Mouse (Mus musculus): Measurements from ENCODE around the gene Fbxl3. TPM values are rescaled to one million over a fixed set of nuclear protein-coding genes. Genes with fewer than 3 reads are reported as not detected.

Gene Fbxl3
- polyA plus RNA-seq, 1 experiment from 2014 or later, result 16.2 TPM

DNA sequence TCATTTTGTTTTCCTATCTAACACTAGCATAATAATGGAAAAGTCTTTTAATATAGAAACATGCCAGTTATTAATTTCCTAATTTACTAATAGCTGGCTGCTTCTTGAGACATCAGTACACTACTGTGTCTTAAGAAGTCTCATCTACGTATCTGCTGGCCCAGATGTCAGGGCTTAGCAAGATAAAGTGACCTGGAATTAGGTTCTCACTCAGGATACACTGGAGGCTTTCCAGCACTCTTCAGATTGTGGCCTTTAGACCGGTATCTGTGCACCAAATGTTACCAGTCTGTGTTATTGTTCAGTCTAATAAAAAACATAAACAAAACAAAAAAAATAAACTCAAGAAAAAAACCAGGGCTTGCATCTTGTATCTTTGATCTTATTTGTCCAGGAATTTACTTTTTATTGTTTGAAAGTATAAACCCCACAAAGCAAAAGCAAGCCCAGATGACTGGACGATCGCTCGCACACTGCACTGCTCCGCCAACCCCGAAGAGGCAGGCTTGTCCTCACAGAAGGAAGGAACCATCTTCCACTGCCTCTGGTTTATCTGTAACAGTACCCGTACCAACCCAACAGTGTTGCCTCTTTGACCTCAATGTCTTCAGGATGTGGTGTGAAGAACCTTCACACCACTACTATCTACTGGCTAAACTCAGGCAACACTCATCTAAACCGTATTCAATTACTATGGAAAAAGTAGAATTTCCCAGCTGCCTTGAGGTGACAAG lies 21.9 kb downstream of the Fbxl3 start:
- DNase-seq (ENCODE audit: low spot score), result no peak
- Histone ChIP-seq H3K4me1 (no peaks in the 10 kb centered on the region), H3K36me3 (peaks cover 81% of the 10 kb centered on the region), H3K9me3 (replicated peaks) (no peaks in the 10 kb centered on the region), H3K4me3 (no peak overlapping the region), H3K27me3 (ENCODE audit: low read depth, poor library complexity, severe bottlenecking) (no peaks in the 10 kb centered on the region), H3K27ac (no peak overlapping the region)
- 94% methylated on average over 9 of the region's 9 CpGs for WGBS

DNA sequence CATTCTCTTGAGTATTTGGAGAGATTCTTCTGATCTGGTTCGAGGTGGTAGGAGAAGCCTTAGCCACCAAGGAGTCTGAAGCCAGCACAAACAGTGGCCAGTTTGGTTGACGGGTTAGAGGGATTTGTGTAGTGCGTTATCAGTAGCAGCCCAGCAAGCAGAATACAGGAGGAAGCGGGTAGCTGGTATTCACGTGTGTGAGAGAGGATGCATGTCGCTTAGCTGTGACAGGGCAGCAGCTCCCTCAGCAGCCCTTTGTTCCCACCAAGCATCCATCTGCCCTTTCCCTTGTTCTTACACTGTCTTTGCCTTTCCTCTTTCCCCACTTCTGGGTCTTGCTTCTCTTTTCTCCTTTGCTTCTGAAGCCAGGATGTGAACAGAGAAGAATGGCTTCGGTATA lies 24.2 kb downstream of the Fbxl3 start:
- no peak for DNase-seq (ENCODE audit: low spot score)
- Histone ChIP-seq H3K4me1 (peaks cover 8% of the 10 kb centered on the region), H3K4me3 (no peak overlapping the region), H3K27ac (no peak overlapping the region), H3K9me3 (replicated peaks) (no peaks in the 10 kb centered on the region), H3K27me3 (ENCODE audit: low read depth, poor library complexity, severe bottlenecking) (no peaks in the 10 kb centered on the region), H3K36me3 (peaks cover 76% of the 10 kb centered on the region)
- 93% methylated on average over 7 of the region's 7 CpGs for WGBS

DNA sequence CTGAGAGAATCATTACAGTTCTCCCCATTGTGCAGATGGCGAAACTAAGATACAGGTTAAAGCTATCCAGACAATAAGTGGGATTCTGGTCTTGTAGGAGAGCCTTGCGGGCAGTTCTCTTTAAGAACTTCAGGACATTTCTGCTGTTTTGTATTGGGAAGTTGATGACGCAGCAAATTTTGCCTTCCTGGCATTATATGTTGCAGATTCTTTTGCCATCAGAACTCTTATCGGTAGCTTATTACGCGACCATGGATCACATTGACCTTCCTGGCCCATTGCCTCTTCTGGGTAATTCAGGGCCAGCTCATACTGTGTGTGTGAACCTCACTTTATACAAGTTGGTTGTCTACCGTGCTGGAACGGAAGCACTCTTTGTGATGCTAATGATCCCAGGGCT lies 25.5 kb downstream of the Fbxl3 start:
- no peak for DNase-seq (ENCODE audit: low spot score)
- no peak overlapping the region for H3K4me3 ChIP-seq
- H3K27ac ChIP-seq, result no peak overlapping the region
- H3K9me3 ChIP-seq (replicated peaks), result no peaks in the 10 kb centered on the region
- 98% methylated on average over 8 of the region's 8 CpGs for WGBS
- no peaks in the 10 kb centered on the region for H3K27me3 ChIP-seq (ENCODE audit: low read depth, poor library complexity, severe bottlenecking)
- peaks cover 15% of the 10 kb centered on the region for H3K4me1 ChIP-seq
- H3K36me3 ChIP-seq, result peaks cover 68% of the 10 kb centered on the region

DNA sequence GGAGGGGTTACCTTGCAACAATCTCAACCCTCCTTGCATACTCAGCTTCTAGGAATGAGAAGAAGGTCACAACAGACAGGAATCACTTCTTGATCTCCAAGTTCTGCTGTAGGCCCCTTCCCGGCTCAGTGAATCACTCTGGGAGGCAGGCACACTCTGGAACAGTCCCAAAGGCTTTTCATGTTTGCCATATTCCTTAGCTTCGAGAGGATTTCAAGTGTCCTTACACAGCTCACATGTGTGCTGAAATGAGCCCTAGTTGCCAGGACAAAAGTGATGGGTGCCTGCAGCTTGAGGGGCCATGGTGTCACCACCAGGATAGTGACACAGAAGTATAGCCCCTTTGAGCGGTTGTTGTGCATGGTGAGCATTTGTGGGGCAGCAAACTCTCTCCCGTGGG lies 26.6 kb downstream of the Fbxl3 start:
- Histone ChIP-seq H3K36me3 (peaks cover 57% of the 10 kb centered on the region), H3K4me3 (no peak overlapping the region), H3K9me3 (replicated peaks) (no peaks in the 10 kb centered on the region), H3K27ac (no peak overlapping the region), H3K27me3 (ENCODE audit: low read depth, poor library complexity, severe bottlenecking) (no peaks in the 10 kb centered on the region), H3K4me1 (peaks cover 15% of the 10 kb centered on the region)
- WGBS, result 92% methylated on average over 4 of the region's 4 CpGs
- no peak for DNase-seq (ENCODE audit: low spot score)

DNA sequence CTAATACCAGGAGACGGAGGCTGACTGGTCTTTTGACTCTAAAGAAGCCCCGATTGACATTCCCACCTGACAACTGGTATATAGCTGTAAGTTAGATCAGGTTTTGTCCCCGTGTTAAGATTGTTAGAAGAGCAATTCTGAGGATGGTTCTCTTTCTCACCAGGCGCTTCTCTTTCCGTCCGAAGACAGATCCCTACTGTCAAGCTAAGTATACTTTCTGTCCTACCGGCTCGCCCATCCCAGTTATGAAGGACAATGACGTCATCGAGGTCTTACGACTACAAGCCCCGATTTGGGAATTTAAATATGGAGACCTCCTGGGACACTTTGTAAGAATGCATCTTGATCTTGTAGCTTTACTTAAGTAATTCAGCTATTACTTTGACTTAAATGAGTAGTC lies 27.9 kb downstream of the Fbxl3 start:
- Histone ChIP-seq H3K36me3 (peaks cover 44% of the 10 kb centered on the region), H3K4me3 (no peak overlapping the region), H3K4me1 (peaks cover 15% of the 10 kb centered on the region), H3K9me3 (replicated peaks) (no peaks in the 10 kb centered on the region), H3K27me3 (ENCODE audit: low read depth, poor library complexity, severe bottlenecking) (no peaks in the 10 kb centered on the region), H3K27ac (no peak overlapping the region)
- WGBS, result 93% methylated on average over 12 of the region's 12 CpGs
- DNase-seq (ENCODE audit: low spot score), result no peak

DNA sequence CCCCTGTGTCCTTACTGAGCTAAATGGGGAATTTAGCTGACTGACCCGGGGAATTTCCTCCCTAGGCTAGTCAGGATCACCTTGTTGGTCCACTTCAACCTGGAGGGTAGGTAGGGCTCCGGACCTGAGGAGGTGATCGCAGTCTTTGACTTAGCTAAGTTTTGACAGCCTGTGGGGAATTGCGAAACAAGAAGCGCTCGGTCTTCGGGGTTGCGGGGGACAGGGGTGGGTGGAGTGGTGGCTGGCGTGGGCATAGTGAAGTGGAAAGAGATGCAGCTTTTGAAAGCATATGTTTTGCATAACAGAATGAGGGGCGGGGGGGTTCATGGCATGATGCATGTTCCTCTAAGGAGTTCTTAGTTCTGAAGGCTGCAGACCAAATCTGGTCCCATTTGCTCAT lies 28.6 kb downstream of the Fbxl3 start:
- Histone ChIP-seq H3K9me3 (replicated peaks) (no peaks in the 10 kb centered on the region), H3K27ac (peak overlapping the region; percentile 93), H3K4me1 (peaks cover 15% of the 10 kb centered on the region), H3K36me3 (peaks cover 38% of the 10 kb centered on the region), H3K27me3 (ENCODE audit: low read depth, poor library complexity, severe bottlenecking) (no peaks in the 10 kb centered on the region), H3K4me3 (peak overlapping the region; percentile 82)
- peak; percentile 44 for DNase-seq (ENCODE audit: low spot score)
- 5% methylated on average over 10 of the region's 10 CpGs for WGBS

DNA sequence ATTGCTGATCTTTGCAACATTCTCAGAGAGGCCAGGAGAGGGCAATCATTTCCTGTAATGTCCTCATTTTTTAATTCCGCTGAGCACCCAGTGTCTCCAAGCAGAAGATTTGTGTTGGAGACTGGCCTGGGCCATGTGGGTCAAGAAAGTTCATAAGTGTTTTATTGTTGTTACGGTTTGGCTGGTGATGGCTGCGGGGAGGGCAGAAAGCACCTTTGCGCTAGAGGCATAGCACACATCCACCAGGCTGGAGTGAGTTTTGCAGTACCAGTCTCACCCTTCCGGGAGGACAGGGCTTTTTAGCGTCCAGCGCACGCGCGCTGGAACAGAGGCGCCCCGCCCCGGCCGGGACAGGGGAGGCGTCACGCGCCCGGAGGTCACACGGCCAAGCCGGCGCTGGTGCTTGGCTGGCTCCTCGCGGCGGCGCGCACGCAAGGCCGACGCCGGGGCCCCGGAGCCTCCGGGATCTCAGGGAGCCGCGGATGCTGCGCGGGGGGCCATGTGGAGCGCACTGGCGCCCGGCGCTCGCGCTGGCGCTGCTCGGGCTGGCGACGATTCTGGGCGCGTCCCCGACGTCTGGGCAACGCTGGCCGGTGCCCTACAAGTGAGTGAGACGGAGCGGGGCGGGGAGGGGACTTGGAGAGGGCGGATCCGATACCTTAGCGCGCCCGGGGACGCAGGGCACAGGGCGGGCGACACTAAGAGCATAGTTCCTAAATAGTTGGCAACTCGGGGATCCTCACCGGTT lies 29.3 kb downstream of the Fbxl3 start, which contains the start of gene Cln5:
Gene Cln5 (plus strand): TSS at position 353 of the 748 bp plus-strand sequence.
- Histone ChIP-seq H3K27me3 (ENCODE audit: low read depth, poor library complexity, severe bottlenecking) (no peaks in the 10 kb centered on the region), H3K4me1 (peaks cover 15% of the 10 kb centered on the region), H3K36me3 (peaks cover 33% of the 10 kb centered on the region), H3K27ac (peak within 1 kb of the TSS; percentile 93), H3K4me3 (peak within 1 kb of the TSS; percentile 82), H3K9me3 (replicated peaks) (no peaks in the 10 kb centered on the region)
- peak; percentile 94 for DNase-seq (ENCODE audit: low spot score)
- under 1% methylated on average over 59 of the region's 65 CpGs for WGBS

DNA sequence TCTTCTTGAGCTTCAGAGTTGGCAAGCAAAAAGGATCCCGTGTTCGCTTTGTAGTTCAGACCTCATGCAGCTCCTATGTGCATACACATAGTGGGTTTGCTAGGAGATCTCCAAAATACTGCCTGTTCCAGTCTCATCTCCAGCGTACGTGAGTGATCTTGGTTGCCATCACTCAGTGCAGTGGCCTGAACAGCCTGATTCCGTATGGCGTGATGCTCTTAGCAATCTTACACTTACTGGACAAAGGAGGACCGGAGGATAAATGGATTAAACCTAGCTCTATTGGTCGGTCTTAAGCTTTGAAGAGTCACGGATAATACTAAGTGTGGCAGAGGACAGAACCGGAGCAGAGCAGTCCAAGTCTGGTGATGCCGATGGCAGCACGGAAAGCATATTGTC lies 29.9 kb downstream of the Fbxl3 start:
- Histone ChIP-seq H3K4me3 (peak overlapping the region; percentile 82), H3K27me3 (ENCODE audit: low read depth, poor library complexity, severe bottlenecking) (no peaks in the 10 kb centered on the region), H3K36me3 (peaks cover 27% of the 10 kb centered on the region), H3K27ac (peak overlapping the region; percentile 93), H3K9me3 (replicated peaks) (no peaks in the 10 kb centered on the region), H3K4me1 (peaks cover 15% of the 10 kb centered on the region)
- no peak for DNase-seq (ENCODE audit: low spot score)
- 19% methylated on average over 12 of the region's 12 CpGs for WGBS

DNA sequence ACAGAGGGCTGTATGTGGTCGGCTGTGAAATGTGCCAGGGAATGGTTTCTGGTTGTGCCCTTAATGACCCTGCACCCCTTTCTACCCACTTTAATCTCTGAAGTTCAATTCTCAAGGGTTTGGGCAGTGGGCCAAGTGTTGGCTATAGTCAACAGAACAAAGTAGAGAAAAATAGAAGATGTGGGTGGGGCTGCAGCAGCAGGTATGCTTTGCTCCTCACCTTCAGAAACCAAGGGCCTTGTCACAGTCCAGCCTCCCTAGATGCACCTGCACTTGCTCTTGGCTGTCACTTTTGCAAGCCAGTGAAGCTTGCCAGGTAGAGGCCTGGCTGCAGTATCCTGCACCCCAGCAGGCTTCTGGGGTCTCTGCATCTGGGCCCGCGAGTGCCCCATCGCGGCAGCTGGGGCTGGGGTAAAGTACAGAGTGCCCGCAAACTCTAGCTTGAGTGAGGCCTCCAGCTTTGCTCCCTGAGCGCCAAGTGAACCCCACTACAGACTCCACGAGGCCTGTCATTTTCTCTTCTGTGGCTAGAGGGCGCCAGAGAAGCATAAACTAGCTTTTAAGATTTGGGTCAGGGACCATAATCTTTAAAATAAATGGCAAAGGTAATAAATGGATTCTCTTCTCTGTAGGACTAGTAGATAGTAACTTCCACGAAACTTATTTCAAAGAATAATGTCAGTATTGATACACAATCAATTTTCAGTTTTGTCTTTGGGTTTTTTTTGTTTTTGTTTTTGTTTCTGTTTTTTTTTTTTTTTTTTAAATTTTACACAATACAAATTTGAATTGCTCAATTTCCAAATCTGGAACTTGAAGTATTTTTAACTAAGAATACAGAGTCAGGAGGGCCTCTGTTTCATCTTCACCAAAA lies 33.8 kb downstream of the Fbxl3 start:
- peak; percentile 69 for DNase-seq (ENCODE audit: low spot score)
- 15% methylated on average over 10 of the region's 10 CpGs for WGBS
- no peak overlapping the region for H3K4me3 ChIP-seq
- peaks cover 10% of the 10 kb centered on the region for H3K4me1 ChIP-seq
- no peaks in the 10 kb centered on the region for H3K36me3 ChIP-seq
- no peaks in the 10 kb centered on the region for H3K27me3 ChIP-seq (ENCODE audit: low read depth, poor library complexity, severe bottlenecking)
- no peaks in the 10 kb centered on the region for H3K9me3 ChIP-seq (replicated peaks)
- no peak overlapping the region for H3K27ac ChIP-seq

DNA sequence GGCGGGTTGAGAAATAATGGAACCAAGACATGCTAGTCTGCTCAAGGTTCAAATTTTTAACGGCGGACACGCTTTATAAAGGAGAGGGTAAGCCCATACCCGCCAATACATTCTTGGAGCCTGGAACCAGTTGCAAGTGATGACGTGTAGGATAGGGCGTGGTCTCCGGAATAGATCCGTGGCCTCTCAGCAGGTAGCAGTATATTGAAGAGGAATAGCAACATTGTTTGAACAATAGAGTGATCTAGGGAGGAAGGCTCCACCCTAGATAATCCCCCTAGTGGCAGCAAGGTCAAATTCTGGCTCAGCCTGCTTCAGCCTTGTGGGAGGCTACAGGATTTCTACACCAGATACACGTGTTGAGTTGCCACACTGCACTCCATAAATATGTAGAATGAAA lies 39.9 kb downstream of the Fbxl3 start:
- Histone ChIP-seq H3K36me3 (no peaks in the 10 kb centered on the region), H3K9me3 (replicated peaks) (no peaks in the 10 kb centered on the region), H3K27ac (no peak overlapping the region), H3K27me3 (ENCODE audit: low read depth, poor library complexity, severe bottlenecking) (no peaks in the 10 kb centered on the region), H3K4me3 (no peak overlapping the region), H3K4me1 (0 out of 2 replicates have a peak, but pooled peaks cover 2% of the 10 kb centered on the region)
- DNase-seq (ENCODE audit: low spot score), result no peak
- 89% methylated on average over 10 of the region's 10 CpGs for WGBS

DNA sequence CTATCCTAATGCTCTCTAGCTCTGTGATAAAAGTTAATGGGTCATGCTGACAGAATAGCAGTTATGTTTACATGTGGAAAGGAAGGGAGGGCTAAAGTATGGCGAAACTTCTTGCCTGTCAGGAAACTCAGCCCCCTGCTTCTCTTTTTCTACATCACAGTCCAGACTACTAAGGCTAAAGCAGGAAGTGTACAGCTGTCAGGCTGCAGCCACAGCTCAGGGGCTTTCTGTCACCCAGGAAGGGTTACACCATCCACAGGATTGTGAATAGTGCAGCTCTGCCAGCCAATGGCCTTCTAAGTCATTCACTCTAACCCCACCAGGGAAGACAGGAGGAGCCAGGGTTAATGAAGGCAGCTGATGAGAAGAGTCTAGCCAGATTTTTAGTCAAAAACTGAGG lies 40.4 kb downstream of the Fbxl3 start:
- Histone ChIP-seq H3K4me1 (0 out of 2 replicates have a peak, but pooled peaks cover 3% of the 10 kb centered on the region), H3K27me3 (ENCODE audit: low read depth, poor library complexity, severe bottlenecking) (no peaks in the 10 kb centered on the region), H3K27ac (no peak overlapping the region), H3K9me3 (replicated peaks) (no peaks in the 10 kb centered on the region), H3K4me3 (no peak overlapping the region), H3K36me3 (no peaks in the 10 kb centered on the region)
- 74% methylated on average over 1 of the region's 1 CpGs for WGBS
- DNase-seq (ENCODE audit: low spot score), result no peak

DNA sequence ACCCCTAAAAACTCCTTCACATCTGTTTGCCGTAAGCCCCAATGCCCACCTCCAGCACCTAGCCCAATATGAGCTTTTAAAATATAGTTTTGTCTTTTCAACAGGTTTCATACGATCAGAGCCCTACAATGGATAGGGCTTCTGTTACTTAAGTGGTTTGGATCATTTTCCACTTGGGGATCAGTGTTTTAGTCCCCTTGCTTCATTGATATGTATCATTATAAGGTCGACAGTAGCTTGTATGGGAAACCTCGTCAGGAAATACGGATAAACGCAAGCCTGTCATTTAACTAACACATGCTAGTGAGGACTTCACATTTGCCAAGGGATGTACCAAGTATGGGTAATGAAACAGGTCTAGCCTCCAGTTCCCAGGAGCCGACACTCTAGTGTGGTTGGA lies 42.8 kb downstream of the Fbxl3 start:
- WGBS, result 93% methylated on average over 7 of the region's 7 CpGs
- no peak overlapping the region for H3K4me3 ChIP-seq

More for the DNA sequence above, 42.8 kb downstream of the Fbxl3 start:
- Histone ChIP-seq H3K36me3 (no peaks in the 10 kb centered on the region), H3K27ac (no peak overlapping the region), H3K4me1 (0 out of 2 replicates have a peak, but pooled peaks cover 3% of the 10 kb centered on the region), H3K9me3 (replicated peaks) (no peaks in the 10 kb centered on the region), H3K27me3 (ENCODE audit: low read depth, poor library complexity, severe bottlenecking) (no peaks in the 10 kb centered on the region)
- no peak for DNase-seq (ENCODE audit: low spot score)

All from limb, embryonic 10.5 days (tissue).